Mouse (Mus musculus): ENCODE measurements at regions not wholly inside any gene's neighbourhood (a gene's known extent, or its start where the extent isn't known, plus 50 kb on each side); places are given as distances from the start of the nearest gene placed in this dataset.
A peak's percentile ranks its signal among the peaks of the same experiment; 100 is the strongest.

DNA sequence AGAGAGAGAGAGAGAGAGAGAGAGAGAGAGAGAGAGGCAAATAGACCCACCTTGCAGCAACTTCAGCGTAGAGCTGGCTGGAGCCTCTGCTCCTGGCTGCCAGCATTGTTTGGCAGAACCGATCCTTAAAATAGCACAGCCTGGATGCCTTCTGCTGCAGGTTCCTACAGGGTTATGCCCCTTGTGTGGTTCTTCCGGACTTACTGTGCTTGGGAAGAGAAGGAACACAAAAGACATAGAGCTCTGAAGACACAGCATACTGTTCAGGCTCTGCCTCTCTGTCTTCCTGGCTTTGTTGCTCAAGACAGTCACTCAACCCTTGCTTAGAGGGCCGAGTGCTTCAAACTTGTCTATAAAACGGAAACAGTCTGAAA is 86.2 kb upstream of the Slc25a26 start:
- no peak for DNase-seq

- peak; percentile 34 for DNase-seq
Observed at GRCm38 (mm10) chr6:94413297-94413986, 86.7 kb upstream of the Slc25a26 start.

GRCm38 (mm10) chr6:94412341-94412740 is 87.8 kb upstream of the Slc25a26 start:
- no peak for DNase-seq

DNA sequence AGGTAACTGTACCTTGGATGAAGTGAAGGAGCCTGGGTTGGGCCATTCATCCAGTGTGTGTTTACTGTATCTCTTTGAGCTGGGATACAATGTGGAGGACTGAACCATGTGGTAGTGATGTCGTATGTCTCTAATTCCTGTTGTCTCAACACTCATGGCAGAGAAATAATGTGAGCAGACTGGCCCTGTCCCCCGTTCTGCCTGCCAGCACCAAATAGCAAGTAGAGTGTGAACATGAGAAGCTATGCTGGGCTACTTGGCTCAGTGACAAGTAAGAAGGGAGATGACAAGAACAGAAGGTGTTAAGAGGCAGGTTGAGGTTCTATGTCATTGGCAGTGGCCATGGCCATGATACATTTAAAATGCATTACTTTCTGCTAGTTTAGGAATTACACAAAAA is 89.7 kb upstream of the Slc25a26 start:
- no peak for DNase-seq

GRCm38 (mm10) chr6:94408996-94409395 is 91.1 kb upstream of the Slc25a26 start:
- no peak for DNase-seq

- DNase-seq = no peak
Observed at GRCm38 (mm10) chr6:94407751-94408150, 92.4 kb upstream of the Slc25a26 start.

DNA sequence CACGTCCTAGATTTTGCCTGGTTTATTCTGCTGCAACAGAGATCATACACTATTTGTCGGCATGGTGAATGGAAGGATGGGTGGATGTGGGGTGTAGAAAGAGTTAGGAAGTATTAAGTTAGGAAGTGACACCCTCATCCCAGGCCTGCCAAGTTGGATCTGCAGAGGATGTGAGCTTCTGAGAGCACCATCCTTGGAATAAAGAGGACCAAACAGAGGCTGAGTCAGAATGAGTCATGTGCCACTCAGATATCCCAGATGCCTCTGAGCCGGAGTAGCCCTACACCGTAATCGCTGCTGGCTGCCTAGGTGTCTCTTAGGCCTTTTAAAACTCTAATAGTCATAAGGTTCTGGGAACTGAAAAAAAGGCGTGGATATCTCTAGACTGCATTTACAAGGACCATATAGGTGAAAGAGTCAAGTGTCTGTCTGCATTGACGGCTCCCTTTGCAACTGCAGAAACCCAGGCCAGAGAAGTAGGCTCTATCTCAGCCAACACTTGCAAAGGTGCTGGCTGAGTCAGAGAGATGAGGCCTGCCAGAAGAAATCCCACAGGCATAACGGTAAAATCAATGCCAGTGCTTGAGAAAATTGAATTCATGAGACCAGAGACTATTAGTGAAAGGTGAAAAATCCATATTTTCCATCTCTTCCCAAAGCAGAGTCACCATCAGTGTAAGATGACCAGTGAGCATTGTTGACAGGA is 94.6 kb upstream of the Slc25a26 start:
- no peak for DNase-seq

GRCm38 (mm10) chr6:94401617-94402481 is 98.3 kb upstream of the Slc25a26 start:
- DNase-seq = no peak

DNA sequence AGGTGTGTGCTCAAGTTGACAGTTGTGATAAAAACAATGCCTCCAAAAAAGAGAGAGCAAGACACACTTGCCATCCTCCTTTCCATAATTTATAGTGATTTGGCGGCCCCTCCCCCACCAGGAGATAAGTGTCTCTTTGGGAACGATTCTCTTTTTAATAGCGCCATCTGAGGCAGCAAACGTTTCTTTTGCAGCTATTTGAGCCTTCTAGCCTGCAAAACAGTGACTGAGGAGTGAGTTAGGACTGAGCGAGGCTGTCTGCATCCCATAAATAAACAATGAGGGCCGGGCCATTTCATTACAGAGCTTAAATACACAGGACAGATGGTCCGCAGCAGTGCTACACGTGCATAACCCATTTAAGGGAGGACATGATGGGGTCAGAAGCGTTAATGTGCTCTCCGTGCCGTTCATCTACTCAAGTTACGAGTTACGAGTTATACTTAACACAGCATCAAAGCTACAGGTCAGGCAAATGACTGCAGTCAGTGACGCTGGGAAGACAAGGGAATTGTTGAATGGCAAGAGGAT is 99.0 kb upstream of the Slc25a26 start:
- DNase-seq = peak; percentile 54

- DNase-seq = no peak
Observed at GRCm38 (mm10) chr6:94400471-94401051, 99.6 kb upstream of the Slc25a26 start.

GRCm38 (mm10) chr6:94391134-94391533 is 107.4 kb upstream of the Magi1 start:
- DNase-seq = no peak

DNA sequence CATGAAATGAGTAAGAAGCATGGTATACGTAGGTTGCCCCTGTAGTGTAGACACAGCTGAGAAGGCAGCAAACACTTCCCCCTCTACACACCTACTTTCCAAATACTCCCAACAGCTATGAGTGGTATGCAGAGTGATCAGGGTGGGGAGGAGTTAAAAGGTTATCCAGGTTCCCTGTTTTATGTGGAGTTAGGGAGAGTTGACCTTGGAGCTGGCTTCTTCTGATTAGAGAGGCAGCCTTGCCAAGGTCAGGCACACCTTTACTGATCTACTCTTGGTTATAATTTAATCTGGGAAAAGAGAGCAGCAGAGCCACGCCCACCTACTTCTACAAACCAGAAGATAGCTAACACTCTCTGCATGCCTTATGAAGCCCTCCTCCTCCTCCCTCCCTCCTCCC is 106.7 kb upstream of the Magi1 start:
- DNase-seq = no peak

DNA sequence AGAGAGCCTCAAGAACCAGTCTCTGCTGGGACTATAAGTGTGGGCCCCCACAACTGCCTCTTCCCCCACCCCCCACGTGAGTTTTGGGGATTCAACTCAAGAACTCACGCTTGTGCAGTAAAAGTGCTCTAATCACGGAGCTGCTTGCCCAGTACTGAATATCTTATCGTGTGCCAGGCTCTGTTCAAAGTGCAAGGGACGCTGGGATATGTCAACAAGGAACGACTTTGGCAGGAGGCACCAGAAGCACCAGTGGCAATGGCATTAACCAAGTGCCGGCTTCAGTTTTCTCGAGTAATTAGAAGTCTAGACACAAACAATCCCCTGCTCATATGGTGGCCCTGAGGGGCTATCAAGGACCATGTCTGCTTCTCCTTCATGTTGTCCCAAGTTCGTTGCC is 106.0 kb upstream of the Magi1 start:
- no peak for DNase-seq

DNA sequence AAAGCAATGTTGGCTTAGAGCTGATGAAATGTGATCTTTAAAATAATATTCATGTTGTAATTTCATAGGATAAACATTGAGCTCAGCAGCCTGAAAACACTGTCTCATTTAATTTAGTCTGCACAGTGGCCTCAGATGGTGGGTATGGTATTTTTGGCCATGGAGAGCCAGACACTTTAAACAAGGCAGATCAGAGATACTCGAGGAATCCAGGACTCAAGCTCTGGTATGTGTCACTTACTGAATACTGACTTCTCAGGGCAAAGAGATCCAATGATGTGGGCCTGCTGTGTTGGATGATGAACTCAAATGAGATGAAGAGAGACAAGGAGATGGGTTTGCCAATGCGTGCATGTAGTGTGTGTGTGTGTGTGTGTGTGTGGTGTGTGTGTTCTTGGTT is 103.9 kb upstream of the Magi1 start:
- no peak for DNase-seq

DNA sequence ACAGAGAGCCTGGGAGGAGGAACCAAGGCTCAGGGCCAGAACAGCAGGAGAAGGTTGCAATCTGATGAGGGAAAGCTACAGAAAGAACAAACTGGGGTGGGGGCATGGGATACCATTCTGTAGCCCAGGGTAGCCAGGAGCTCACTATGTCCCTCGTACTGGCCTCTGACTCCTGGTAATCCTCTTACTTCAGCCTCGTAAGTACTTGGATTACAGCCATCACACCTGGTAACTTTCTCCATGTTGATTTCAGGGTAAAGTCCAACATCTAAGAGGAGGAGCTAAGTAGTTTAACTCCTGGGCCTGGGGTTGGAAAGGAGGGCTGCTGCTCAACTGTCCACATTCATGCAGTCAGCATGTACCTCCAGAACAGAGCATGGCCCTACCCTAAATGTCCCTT is 101.8 kb upstream of the Magi1 start:
- no peak for DNase-seq

DNA sequence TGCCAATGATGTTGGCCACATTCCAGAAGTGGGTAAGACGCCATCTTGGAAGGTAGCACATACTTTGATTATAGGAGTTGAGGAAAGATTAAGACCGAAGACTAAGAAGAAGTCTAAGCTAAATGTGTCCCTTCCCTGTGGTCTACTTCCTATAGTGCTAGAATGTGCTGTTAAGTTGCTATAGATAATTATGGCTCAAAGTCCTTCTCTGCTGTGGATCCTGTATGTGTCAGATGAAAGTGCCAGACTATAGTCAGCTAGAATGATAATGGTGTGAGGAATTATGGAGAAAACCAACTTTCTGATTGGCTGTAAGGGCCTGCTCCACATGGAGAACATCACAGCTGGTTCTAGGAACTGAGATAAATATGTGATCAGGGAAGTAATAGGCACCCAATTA is 86.3 kb upstream of the Magi1 start:
- no peak for DNase-seq

DNA sequence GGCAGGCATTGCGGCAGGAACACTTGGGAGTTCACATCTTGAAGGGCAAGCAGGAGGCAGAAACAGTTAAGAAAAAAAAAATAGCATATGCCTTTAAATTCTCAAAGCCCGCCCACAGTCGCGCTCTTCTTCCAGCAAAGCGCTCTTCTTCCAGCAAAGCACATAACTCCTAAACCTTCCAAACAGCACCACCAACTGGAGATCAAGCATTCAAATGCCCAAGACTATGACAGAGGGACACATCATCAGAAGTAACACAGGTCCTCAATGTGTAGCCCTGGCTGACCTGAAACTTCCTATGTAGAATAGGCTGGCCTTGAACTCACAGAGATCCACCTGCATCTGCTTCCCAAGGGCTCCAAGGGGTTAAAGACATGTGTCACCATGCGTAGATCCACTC is 80.2 kb upstream of the Magi1 start:
- DNase-seq = peak; percentile 6

DNA sequence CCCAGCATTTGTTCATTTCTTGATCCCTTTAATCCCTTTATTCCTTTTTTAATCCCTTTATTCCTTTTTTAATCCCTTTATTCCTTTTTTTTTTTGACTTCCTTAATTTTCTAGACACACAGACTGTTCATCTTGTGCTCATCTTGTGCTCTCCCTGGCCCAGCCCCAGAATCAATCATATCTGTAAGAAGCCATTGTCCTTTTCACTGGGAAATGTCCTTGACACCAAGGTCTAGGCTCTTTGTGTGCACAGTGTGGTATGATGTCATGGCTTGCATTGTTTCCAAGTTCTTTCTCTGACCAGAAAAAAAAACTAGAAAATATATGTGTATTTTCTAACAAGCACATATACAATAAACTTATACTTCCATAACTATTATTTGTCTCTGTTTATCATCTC is 78.9 kb upstream of the Magi1 start:
- DNase-seq = no peak

- DNase-seq = no peak
Observed at GRCm38 (mm10) chr6:94357568-94357967, 73.9 kb upstream of the Magi1 start.

DNA sequence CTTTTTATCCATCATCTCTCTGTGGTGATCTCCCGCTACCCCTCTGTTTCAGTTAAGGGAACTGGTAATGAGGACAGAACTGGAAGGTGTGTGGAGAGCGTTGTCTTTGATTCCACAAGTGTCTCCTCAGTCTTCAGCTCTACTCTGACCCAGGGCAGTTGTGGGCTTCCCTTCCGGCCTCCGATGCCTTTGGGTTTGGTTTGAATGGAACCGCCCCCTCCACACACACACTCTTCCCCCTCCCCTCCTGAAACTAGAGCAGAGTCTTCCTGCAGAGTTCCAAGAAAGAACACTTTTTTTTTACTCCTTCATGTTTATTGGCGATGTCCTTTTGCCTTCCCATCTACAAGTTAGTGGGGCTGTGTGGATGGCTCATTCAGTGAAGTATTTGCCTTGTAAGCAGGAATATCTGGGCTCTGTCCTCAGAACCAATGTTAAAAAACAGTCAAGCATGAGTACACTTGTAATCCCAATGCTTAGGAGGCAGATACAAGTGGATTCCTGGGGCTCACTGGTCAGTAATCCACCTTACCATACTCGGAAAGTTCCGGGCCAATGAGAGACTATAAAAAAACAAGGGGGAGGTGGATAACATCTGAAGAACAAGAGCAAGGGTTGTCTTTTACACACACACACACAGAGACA is 70.9 kb upstream of the Magi1 start:
- DNase-seq = no peak

GRCm38 (mm10) chr6:94344296-94344695 is 60.6 kb upstream of the Magi1 start:
- DNase-seq = no peak

DNA sequence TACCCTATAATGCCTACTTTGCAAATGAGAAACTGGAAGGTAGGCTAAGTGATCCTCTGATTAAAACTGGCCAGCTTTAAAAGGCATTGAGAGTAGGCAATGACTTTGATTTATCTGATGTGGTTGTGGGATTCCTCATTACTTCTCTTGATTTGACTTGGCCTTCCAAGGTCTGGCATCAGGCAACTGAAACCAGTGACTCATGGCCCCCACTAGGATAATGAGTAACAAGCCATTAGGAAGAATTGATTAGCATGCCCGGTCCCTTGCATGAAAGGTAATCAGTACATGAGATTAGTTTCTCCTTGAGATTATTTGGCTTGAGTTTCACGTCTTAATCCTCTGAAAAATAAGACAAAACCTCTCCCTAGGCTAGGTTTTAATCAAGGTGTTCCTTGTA is 56.8 kb upstream of the Magi1 start:
- DNase-seq = no peak

- no peak for DNase-seq
Observed at GRCm38 (mm10) chr6:94336168-94336567, 52.5 kb upstream of the Magi1 start.
